Mouse (Mus musculus): ENCODE measurements around the gene Mia3. TPM values are rescaled to one million over a fixed set of nuclear protein-coding genes. Genes with fewer than 3 reads are reported as not detected.
"Not testable (repeated sequence)": the region's sequence is repeated elsewhere in the genome, so short reads cannot be mapped to it uniquely, and the experiment has no call there.

Gene Mia3
- 62.9 and 89.3 TPM in 2 replicates for polyA plus RNA-seq (2014; fragmentation: Nextera tagmentation; extraction: Ambion mirVana)

DNA sequence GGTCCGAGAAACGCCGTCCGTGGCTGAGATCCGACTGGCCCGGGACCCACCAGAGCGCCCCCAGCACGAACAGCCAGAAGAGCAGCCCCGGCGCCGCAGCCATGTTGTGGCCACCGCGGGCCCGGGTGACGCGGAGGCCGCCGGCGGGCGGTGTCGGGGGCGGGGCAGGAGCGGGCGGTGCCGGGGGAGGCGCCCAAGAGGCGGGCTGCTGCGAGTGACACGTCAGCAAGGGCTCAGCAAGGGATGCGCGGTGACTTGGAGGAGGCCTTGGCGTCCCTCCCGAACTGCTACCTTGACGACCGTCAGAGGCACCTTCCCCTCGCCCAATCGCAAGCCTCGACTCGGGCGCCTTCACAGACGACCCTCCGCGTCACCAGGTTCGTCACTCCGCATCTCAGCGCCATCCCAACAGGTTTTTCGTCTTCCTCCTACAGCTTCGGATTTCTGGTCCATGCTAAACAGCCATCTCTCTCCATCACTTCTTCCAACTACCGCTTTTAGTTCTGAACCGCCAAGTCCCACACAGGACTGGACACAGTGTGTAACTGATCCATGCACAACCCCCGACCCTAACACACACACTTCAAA is at the start of gene Mia3:
Gene Mia3 (minus strand): TSS at position 127 of the 588 bp plus-strand sequence.
- Histone ChIP-seq H3K27me3 (replicated peaks; ENCODE audit: control insufficient read depth, insufficient read depth, low read length) (no peaks in the 10 kb centered on the region), H3K4me1 (ENCODE audit: control insufficient read depth, insufficient read depth, low read length) (peaks cover 6% of the 10 kb centered on the region; the same call in 1 of the 2 replicates), H3K27ac (ENCODE audit: low read depth, low read length) (peak within 1 kb of the TSS; percentile 52), H3K36me3 (ENCODE audit: control insufficient read depth, insufficient read depth, low read length) (peaks cover 13% of the 10 kb centered on the region), H3K4me2 (ENCODE audit: low read length) (peak within 1 kb of the TSS; percentile 96), H3K9me3 (replicated peaks; ENCODE audit: control insufficient read depth, low read length) (no peaks in the 10 kb centered on the region), H3K4me3 (ENCODE audit: low read depth, low read length) (peak within 1 kb of the TSS; percentile 82), H3K9ac (ENCODE audit: low read length) (peak within 1 kb of the TSS; percentile 89)
- 1% methylated on average over 47 of the region's 51 CpGs for WGBS
- peak; percentile 98 for ATAC-seq
- peak; percentile 98 for DNase-seq (ENCODE audit: low spot score)

GRCm38 (mm10) chr1:183417873-183418272 is 48.5 kb upstream of the Mia3 start, which contains the start of gene Hhipl2:
TSS of gene Hhipl2 (plus strand) at chr1:183418215.
- no peak for ATAC-seq
- Histone ChIP-seq H3K27ac (ENCODE audit: low read depth, low read length) (no peak within 1 kb of the TSS), H3K9ac (ENCODE audit: low read length) (no peak within 1 kb of the TSS), H3K36me3 (ENCODE audit: control insufficient read depth, insufficient read depth, low read length) (no peaks in the 10 kb centered on the region), H3K27me3 (replicated peaks; ENCODE audit: control insufficient read depth, insufficient read depth, low read length) (no peaks in the 10 kb centered on the region), H3K4me1 (ENCODE audit: control insufficient read depth, insufficient read depth, low read length) (no peaks in the 10 kb centered on the region), H3K4me2 (ENCODE audit: low read length) (no peak within 1 kb of the TSS), H3K9me3 (replicated peaks; ENCODE audit: control insufficient read depth, low read length) (no peaks in the 10 kb centered on the region; the same call in 1 of the 2 replicates), H3K4me3 (ENCODE audit: low read depth, low read length) (no peak within 1 kb of the TSS)
- 83% methylated on average over 12 of the region's 12 CpGs for WGBS
- DNase-seq (ENCODE audit: low spot score): no peak

- Histone ChIP-seq H3K36me3 (ENCODE audit: control insufficient read depth, insufficient read depth, low read length) (peaks cover 28% of the 10 kb centered on the region), H3K4me1 (ENCODE audit: control insufficient read depth, insufficient read depth, low read length) (no peaks in the 10 kb centered on the region), H3K9me3 (replicated peaks; ENCODE audit: control insufficient read depth, low read length) (no peaks in the 10 kb centered on the region), H3K27ac (ENCODE audit: low read depth, low read length) (no peak overlapping the region), H3K4me3 (ENCODE audit: low read depth, low read length) (no peak overlapping the region), H3K27me3 (replicated peaks; ENCODE audit: control insufficient read depth, insufficient read depth, low read length) (no peaks in the 10 kb centered on the region), H3K4me2 (ENCODE audit: low read length) (no peak overlapping the region), H3K9ac (ENCODE audit: low read length) (no peak overlapping the region)
- ATAC-seq: no peak
- DNase-seq (ENCODE audit: low spot score): no peak
- 93% methylated on average over 15 of the region's 15 CpGs for WGBS
Observed at GRCm38 (mm10) chr1:183414081-183414727, 44.9 kb upstream of the Mia3 start.

- ATAC-seq: no peak
- Histone ChIP-seq H3K27me3 (replicated peaks; ENCODE audit: control insufficient read depth, insufficient read depth, low read length) (no peaks in the 10 kb centered on the region), H3K4me1 (ENCODE audit: control insufficient read depth, insufficient read depth, low read length) (no peaks in the 10 kb centered on the region), H3K9me3 (replicated peaks; ENCODE audit: control insufficient read depth, low read length) (no peaks in the 10 kb centered on the region), H3K27ac (ENCODE audit: low read depth, low read length) (no peak overlapping the region), H3K9ac (ENCODE audit: low read length) (no peak overlapping the region), H3K4me2 (ENCODE audit: low read length) (no peak overlapping the region), H3K36me3 (ENCODE audit: control insufficient read depth, insufficient read depth, low read length) (peaks cover 71% of the 10 kb centered on the region), H3K4me3 (ENCODE audit: low read depth, low read length) (no peak overlapping the region)
- 97% methylated on average over 3 of the region's 3 CpGs for WGBS
- DNase-seq (ENCODE audit: low spot score): no peak
Observed at GRCm38 (mm10) chr1:183403396-183403795, 34.0 kb upstream of the Mia3 start.

GRCm38 (mm10) chr1:183388426-183389406 is 19.4 kb upstream of the Mia3 start, which contains the start of gene Taf1a:
TSS of gene Taf1a (plus strand) at chr1:183388981.
- ATAC-seq: peak; percentile 100
- 5% methylated on average over 44 of the region's 44 CpGs for WGBS

DNA sequence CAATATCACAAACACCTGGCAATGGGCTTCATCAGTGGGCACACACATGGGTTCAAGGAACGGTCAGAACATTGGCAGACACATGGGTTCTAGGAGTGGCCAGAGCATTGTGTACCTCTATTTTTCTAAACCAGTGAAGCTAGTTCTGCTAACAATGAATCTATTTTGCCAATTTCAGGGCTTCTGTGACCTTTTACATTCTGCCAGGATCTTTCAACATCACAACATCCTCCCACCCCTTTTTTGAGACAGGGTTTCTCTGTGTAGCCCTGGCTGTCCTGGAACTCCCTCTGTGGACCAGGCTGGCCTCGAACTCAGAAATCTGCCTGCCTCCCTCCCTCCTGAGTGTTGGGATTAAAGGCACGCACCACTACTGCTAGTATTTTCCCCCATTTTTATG is 18.1 kb upstream of the Mia3 start:
- H3K27me3 ChIP-seq (replicated peaks; ENCODE audit: control insufficient read depth, insufficient read depth, low read length): peaks cover 15% of the 10 kb centered on the region; the same call in 1 of the 2 replicates
- not testable (repeated sequence) for H3K36me3 ChIP-seq (ENCODE audit: control insufficient read depth, insufficient read depth, low read length); H3K9ac ChIP-seq (ENCODE audit: low read length); H3K27ac ChIP-seq (ENCODE audit: low read depth, low read length); H3K9me3 ChIP-seq (replicated peaks; ENCODE audit: control insufficient read depth, low read length); H3K4me1 ChIP-seq (ENCODE audit: control insufficient read depth, insufficient read depth, low read length); ATAC-seq; H3K4me3 ChIP-seq (ENCODE audit: low read depth, low read length); H3K4me2 ChIP-seq (ENCODE audit: low read length); DNase-seq (ENCODE audit: low spot score)
- 91% methylated on average over 3 of the region's 3 CpGs for WGBS

More at GRCm38 (mm10) chr1:183388426-183389406, 19.4 kb upstream of the Mia3 start, which contains the start of gene Taf1a:
- H3K36me3 ChIP-seq (ENCODE audit: control insufficient read depth, insufficient read depth, low read length): peaks cover 8% of the 10 kb centered on the region; the same call in 1 of the 2 replicates
- peaks cover 11% of the 10 kb centered on the region; the same call in 1 of the 2 replicates for H3K27me3 ChIP-seq (replicated peaks; ENCODE audit: control insufficient read depth, insufficient read depth, low read length)
- peak within 1 kb of the TSS; percentile 71 for H3K4me3 ChIP-seq (ENCODE audit: low read depth, low read length)
- H3K9ac ChIP-seq (ENCODE audit: low read length): peak within 1 kb of the TSS; percentile 56
- peak within 1 kb of the TSS; percentile 72 for H3K4me2 ChIP-seq (ENCODE audit: low read length)
- H3K27ac ChIP-seq (ENCODE audit: low read depth, low read length): peak within 1 kb of the TSS; percentile 41; the same call in 1 of the 2 replicates
- no peaks in the 10 kb centered on the region for H3K9me3 ChIP-seq (replicated peaks; ENCODE audit: control insufficient read depth, low read length)
- peaks cover 6% of the 10 kb centered on the region for H3K4me1 ChIP-seq (ENCODE audit: control insufficient read depth, insufficient read depth, low read length)
- peak; percentile 98 for DNase-seq (ENCODE audit: low spot score)

DNA sequence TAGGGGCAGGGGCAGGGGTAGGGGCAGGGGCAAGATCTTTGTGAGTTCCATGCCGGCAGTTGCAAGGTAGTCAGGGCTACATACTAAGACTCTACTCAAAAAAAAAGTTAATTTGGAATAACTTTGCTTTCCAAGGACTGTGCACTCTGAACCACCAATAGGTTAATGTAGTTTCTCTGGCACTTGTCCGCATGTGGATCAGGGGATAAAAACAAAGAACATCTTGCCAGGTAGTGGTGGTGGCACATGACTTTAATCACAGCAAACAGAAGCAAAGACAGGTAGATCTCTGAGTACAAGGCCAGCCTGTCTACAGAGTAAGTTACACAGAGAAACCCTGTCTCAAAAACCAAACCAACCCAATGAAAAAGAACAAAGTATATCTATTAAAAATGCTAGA is 13.3 kb upstream of the Mia3 start:
- Histone ChIP-seq H3K9me3 (replicated peaks; ENCODE audit: control insufficient read depth, low read length) (no peaks in the 10 kb centered on the region), H3K27ac (ENCODE audit: low read depth, low read length) (no peak overlapping the region), H3K4me3 (ENCODE audit: low read depth, low read length) (no peak overlapping the region), H3K4me2 (ENCODE audit: low read length) (no peak overlapping the region), H3K27me3 (replicated peaks; ENCODE audit: control insufficient read depth, insufficient read depth, low read length) (peaks cover 15% of the 10 kb centered on the region; the same call in 1 of the 2 replicates), H3K9ac (ENCODE audit: low read length) (no peak overlapping the region), H3K36me3 (ENCODE audit: control insufficient read depth, insufficient read depth, low read length) (no peaks in the 10 kb centered on the region), H3K4me1 (ENCODE audit: control insufficient read depth, insufficient read depth, low read length) (no peaks in the 10 kb centered on the region)
- WGBS: 95% methylated on average over 2 of the region's 2 CpGs
- ATAC-seq (no peak), DNase-seq (ENCODE audit: low spot score) (no peak)

DNA sequence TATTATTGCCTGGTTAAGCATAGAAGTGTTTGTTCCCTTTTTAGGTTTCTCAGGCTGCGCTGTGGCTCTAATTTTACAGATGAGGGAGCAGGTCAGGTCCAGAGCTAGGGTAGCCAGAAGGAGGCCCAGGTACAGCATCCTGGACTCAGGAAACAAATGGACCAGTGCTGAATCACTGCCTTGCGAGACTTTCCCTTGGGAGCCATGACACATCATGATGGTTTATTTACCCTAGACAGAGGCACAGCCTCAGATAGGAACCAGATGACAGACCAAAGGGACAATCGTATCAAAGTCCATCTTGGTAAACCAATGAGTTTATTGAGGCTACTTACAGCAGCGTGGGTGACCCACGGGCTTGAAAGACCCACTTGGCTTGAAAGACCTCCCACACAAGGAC is 12.5 kb upstream of the Mia3 start:
- Histone ChIP-seq H3K9me3 (replicated peaks; ENCODE audit: control insufficient read depth, low read length) (no peaks in the 10 kb centered on the region), H3K27me3 (replicated peaks; ENCODE audit: control insufficient read depth, insufficient read depth, low read length) (peaks cover 15% of the 10 kb centered on the region; the same call in 1 of the 2 replicates), H3K36me3 (ENCODE audit: control insufficient read depth, insufficient read depth, low read length) (no peaks in the 10 kb centered on the region), H3K4me2 (ENCODE audit: low read length) (no peak overlapping the region), H3K27ac (ENCODE audit: low read depth, low read length) (no peak overlapping the region), H3K9ac (ENCODE audit: low read length) (no peak overlapping the region), H3K4me3 (ENCODE audit: low read depth, low read length) (no peak overlapping the region), H3K4me1 (ENCODE audit: control insufficient read depth, insufficient read depth, low read length) (no peaks in the 10 kb centered on the region)
- WGBS: 92% methylated on average over 5 of the region's 5 CpGs
- DNase-seq (ENCODE audit: low spot score) (no peak), ATAC-seq (no peak)
